Mouse (Mus musculus): ENCODE results near the gene Ube3b. TPM values are rescaled to one million over a fixed set of nuclear protein-coding genes. Genes with fewer than 3 reads are reported as not detected.

Ube3b gene
- 36.7 and 50.7 TPM in 2 replicates for polyA plus RNA-seq (2012; rRNA removed)

GRCm38 (mm10) chr5:114380209-114381012 is at the start of gene Ube3b, which contains the start of gene Kctd10:
Gene Ube3b, plus strand, starts transcription at chr5:114380607.
Gene Kctd10, minus strand, starts transcription at chr5:114380508.

GRCm38 (mm10) chr5:114443566-114444367 is 63.4 kb downstream of the Ube3b start, which contains the start of the genes Mmab and Mvk:
Gene Mmab, minus strand, starts transcription at chr5:114444060.
Gene Mvk, plus strand, starts transcription at chr5:114444269.

Other genes with a start within 250 kb of the Ube3b start
- 2.7 and 3.7 TPM in 2 replicates for gene Acacb, start 234.1 kb upstream of the Ube3b start, polyA plus RNA-seq (2012; rRNA removed)
- gene Foxn4, start 106.8 kb upstream of the Ube3b start, polyA plus RNA-seq (2012; rRNA removed): 5.2 and 7.5 TPM in 2 replicates
- gene Myo1h, start 91.4 kb upstream of the Ube3b start, polyA plus RNA-seq (2012; rRNA removed): 0.90 and 1.3 TPM in 2 replicates
- 92.0 and 98.2 TPM in 2 replicates for gene Kctd10, start 99 bp upstream of the Ube3b start, polyA plus RNA-seq (2012; rRNA removed)
- 29.4 and 33.2 TPM in 2 replicates for gene Mmab, start 63.5 kb downstream of the Ube3b start, polyA plus RNA-seq (2012; rRNA removed)
- 50.2 and 53.1 TPM in 2 replicates for gene Mvk, start 63.7 kb downstream of the Ube3b start, polyA plus RNA-seq (2012; rRNA removed)
- gene Fam222a, start 187.4 kb downstream of the Ube3b start, polyA plus RNA-seq (2012; rRNA removed): 7.0 and 7.1 TPM in 2 replicates

All from central nervous system, embryonic 11.5 days (tissue).